Mouse (Mus musculus): ENCODE data around the gene Abcc4. TPM values are rescaled to one million over a fixed set of nuclear protein-coding genes. Genes with fewer than 3 reads are reported as not detected.

Abcc4 gene
- total RNA-seq, 2 experiments from 2014 or later = 10.1 to 12.5 TPM

DNA sequence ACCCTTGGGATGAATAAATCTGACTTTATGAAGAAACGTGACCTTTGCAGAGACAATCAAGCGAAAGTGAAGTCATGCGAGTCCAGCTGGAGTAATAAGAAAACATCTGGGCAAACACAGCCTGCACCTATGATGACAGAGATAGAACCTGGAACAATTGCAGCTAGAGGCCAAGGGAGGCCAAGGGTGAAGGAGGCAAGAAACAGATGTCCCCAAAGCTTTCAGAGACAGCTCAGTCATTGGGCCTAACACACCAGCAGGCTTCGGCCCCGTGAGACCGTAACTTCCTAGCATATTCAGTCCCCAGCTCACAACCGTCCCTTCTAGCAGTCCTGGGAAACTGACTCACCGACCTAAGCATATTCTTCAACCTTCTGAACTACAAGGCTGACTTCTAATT is 104.0 kb downstream of the Abcc4 start:
- no peak for ATAC-seq (replicated peaks; ENCODE audit: low FRiP score, poor library complexity, severe bottlenecking)

GRCm38 (mm10) chr14:118600746-118601145 is 105.3 kb downstream of the Abcc4 start:
- ATAC-seq (replicated peaks; ENCODE audit: low FRiP score, poor library complexity, severe bottlenecking) = no peak

DNA sequence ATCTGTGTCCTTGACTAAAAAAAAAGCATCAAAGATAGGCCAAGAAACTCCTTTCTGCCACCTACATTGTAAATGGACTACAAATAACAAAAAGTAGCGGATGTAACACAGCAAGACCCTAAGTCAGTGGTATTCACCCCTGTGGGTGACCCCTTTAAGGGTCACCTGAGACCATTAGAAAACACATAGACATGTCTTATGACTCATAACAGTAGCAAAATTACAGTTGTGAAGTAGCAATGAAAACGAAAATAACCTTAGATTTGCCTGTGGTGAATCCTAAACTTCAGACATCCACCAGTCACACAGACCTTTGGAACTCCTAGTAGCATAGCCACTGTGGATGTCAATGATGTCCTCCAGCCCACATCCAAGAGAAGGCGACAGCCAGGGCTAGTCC is 107.3 kb downstream of the Abcc4 start:
- no peak for ATAC-seq (replicated peaks; ENCODE audit: low FRiP score, poor library complexity, severe bottlenecking)

GRCm38 (mm10) chr14:118594463-118594862 is 111.6 kb downstream of the Abcc4 start:
- no peak for ATAC-seq (replicated peaks; ENCODE audit: low FRiP score, poor library complexity, severe bottlenecking)

DNA sequence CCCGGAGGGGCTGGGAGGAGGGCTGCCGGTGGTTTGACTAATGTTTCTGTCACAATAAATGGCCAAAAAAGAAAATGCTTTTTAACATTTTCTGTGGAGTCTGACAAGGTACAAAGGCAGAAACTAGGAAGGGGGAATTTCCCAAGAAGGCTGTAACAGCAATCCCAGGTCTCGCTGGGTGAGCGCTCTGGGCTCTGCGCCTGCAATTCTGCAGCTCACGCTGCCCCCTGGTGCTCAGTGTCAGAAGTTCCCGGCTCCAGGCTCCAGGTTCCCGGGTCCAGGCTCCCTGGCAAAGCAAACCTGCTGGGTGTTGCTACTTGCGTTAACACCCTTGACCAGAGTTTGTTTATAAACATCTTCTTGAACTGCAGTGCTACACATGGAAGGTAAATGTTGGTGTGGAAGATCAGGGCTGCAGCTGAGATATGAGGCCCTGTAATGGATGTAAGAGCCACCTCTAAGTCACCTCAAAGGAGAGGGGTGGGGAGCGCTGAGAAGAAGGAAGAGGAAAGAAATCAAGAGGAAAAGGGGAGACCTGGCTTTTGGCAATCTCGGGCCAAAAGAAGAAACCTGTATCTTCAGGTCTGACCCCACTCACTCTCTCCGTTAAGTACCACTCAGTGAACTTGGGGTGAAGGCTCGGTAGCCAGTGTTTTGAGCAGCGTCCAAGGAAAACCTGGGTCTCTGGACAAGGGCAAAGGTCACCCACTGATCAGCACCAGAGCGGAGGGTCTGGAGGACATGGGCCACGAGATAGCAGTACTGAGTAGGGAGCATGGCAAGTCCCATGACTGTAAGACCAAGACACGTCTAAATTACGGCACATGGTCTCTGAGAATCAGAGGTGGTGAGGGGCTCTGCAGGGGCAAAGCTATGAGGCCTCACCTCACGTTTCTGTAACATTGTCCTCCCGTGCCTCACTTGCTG is 114.3 kb downstream of the Abcc4 start:
- 0 out of 2 replicates have a peak, but pooled peaks have one; percentile 72 for ATAC-seq (replicated peaks; ENCODE audit: low FRiP score, poor library complexity, severe bottlenecking)

DNA sequence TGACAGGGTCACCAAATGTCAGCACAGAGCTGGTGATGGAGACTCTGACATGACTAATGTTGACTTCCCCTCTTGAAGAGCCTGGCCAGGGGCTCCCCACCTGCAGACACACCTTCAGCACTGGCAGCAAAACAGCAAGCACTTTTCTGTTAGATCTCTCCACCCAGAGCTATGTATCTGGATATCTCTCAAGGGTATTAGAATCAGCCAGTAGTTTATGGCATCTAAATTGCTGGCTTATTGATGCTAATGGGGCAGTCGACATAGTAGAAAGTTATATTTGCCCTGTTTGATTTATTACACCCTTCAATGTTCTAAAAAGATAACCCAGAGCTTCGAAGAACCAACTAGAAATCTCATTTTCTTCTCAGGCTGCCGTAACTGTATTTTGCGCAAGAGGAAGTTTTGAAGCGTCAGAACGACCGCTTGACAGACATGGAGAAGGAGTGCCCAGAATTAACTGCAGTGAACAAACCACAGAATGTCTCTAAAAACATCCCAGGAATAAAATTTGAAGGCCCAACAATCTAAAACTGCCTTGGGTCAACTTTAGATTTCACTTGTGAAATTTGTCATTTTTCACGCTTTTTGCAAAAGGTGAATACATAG is 123.6 kb downstream of the Abcc4 start:
- no peak for ATAC-seq (replicated peaks; ENCODE audit: low FRiP score, poor library complexity, severe bottlenecking)

DNA sequence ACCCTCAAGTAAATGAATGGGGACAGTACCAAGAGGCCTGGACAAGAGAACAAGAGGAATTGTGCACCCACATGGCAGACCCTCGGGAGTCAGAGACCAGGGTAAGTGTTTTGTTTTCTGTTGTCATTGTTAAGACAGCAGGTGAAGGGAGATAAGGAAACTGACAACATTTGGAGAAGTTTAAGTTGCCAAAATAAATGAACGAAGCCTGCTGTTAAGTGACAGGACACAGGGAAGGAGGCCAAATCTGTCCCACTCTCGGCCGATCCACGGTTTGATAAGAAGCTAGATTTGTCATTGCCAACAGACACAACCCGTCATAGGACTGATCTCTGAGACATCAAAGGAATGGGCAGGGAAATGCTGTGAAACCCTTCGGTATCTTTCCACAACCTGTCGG is 124.3 kb downstream of the Abcc4 start:
- no peak for ATAC-seq (replicated peaks; ENCODE audit: low FRiP score, poor library complexity, severe bottlenecking)

- ATAC-seq (replicated peaks; ENCODE audit: low FRiP score, poor library complexity, severe bottlenecking) = no peak
Measured at GRCm38 (mm10) chr14:118579013-118579728, 126.8 kb downstream of the Abcc4 start.

GRCm38 (mm10) chr14:118577895-118578294 is 128.1 kb downstream of the Abcc4 start:
- no peak for ATAC-seq (replicated peaks; ENCODE audit: low FRiP score, poor library complexity, severe bottlenecking)

- no peak for ATAC-seq (replicated peaks; ENCODE audit: low FRiP score, poor library complexity, severe bottlenecking)
Measured at GRCm38 (mm10) chr14:118572688-118573245, 133.3 kb downstream of the Abcc4 start.

GRCm38 (mm10) chr14:118569586-118569985 is 136.4 kb downstream of the Abcc4 start:
- no peak for ATAC-seq (replicated peaks; ENCODE audit: low FRiP score, poor library complexity, severe bottlenecking)

- ATAC-seq (replicated peaks; ENCODE audit: low FRiP score, poor library complexity, severe bottlenecking) = no peak
Measured at GRCm38 (mm10) chr14:118568116-118568673, 137.8 kb downstream of the Abcc4 start.

GRCm38 (mm10) chr14:118566809-118567208 is 139.2 kb downstream of the Abcc4 start:
- no peak for ATAC-seq (replicated peaks; ENCODE audit: low FRiP score, poor library complexity, severe bottlenecking)

DNA sequence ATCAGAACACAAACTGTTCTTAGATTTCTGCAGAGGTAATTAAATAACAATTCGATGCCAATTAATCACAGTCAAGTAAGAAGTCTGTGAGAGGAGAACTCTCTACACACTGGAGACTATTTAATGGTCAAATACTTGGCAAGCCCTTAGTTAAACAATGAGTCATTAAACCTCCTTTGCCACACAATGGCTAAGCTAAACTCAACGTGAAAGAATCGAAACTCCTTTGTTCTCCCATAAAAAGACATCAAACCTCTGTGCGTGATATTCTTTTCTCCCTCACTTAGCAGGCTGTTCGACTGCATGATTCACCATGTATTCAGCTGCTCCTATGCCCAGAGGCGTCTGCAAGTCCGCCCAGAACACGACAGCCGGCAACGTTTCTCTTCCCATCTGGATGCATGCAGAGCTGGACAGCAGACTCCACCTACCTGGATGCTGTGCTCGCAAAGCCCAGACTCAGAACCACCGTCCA is 139.8 kb downstream of the Abcc4 start:
- no peak for ATAC-seq (replicated peaks; ENCODE audit: low FRiP score, poor library complexity, severe bottlenecking)

DNA sequence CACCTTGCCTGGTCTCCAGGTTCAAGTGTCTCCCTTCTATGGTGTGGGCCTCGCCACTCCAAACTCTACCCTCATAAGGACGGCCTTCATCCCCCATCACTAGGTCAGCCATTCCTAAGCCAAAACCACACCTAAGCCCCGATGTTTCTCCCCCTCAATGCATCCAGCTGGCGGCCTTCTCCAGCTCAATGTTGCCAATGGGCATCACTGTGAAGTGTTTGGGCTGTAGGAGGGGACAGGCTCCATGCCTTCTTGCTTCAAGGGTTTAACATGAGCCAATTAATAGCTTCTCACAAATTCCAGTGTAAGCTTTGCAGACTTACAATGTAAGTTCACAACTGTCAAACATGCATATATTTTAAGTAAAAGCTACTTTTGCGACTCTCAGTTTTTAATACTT is 140.3 kb downstream of the Abcc4 start:
- no peak for ATAC-seq (replicated peaks; ENCODE audit: low FRiP score, poor library complexity, severe bottlenecking)

- ATAC-seq (replicated peaks; ENCODE audit: low FRiP score, poor library complexity, severe bottlenecking) = no peak
Measured at GRCm38 (mm10) chr14:118563570-118563969, 142.4 kb downstream of the Abcc4 start.

GRCm38 (mm10) chr14:118552901-118553475 is 153.0 kb downstream of the Abcc4 start:
- no peak for ATAC-seq (replicated peaks; ENCODE audit: low FRiP score, poor library complexity, severe bottlenecking)

DNA sequence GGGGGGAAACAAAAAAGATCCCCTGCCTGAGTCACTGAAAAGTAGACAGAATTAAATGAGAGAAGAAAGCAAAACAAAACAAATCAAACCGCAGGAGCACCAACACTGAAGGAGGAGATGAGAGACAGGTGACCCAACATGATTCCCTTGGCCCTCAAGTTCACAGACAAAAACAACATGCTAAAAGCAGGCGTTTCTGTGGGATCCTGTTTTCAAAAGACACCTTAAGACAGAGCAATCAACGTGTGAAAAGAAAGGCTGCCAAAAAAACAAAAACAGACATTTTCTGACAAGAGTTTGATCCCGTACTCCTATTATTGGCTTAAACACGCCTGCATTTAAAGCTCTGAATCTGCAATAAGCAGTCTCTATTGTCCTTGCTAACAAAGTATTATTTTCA is 153.6 kb downstream of the Abcc4 start:
- no peak for ATAC-seq (replicated peaks; ENCODE audit: low FRiP score, poor library complexity, severe bottlenecking)

- peak; percentile 58 for ATAC-seq (replicated peaks; ENCODE audit: low FRiP score, poor library complexity, severe bottlenecking)
Measured at GRCm38 (mm10) chr14:118551725-118552285, 154.2 kb downstream of the Abcc4 start.

Data from erythroblast, adult 5-6 weeks (primary cell).